18 mouse cellular contexts compared by ENCODE assay signal in genomic region chr4:62322684-62323083, GRCm38 (mm10). TPM values are rescaled to one million over a fixed set of nuclear protein-coding genes. Genes with fewer than 3 reads are reported as not detected.
DNase-seq lines count a peak whose midpoint lies in the region; ATAC-seq and TF ChIP-seq lines count a peak whose summit lies in the region.
"Had no signal": no experiment of that assay in that cellular context is flagged by ENCODE, and none has a peak within 500 bp of the region (broad histone marks: within the 10 kb centered on the region; RNA-seq: fewer than 3 reads in every experiment).

No protein-coding gene starts in this region.

- no peak for TF ChIP-seq EP300 in lung, postnatal 0 days (IDR thresholded peaks at IDR 0.05)

- H3K4me3 ChIP-seq in lung, postnatal 0 days (ENCODE audit: low read depth, low read length): no peak overlapping the region
- H3K4me3 ChIP-seq in G1E (ENCODE audit: low read depth, low read length): no peak overlapping the region
- H3K4me3 ChIP-seq: embryonic facial prominence, embryonic 10.5 days; erythroblast, embryonic 14.5 days; forebrain, embryonic 15.5 days; limb, embryonic 15.5 days; neural tube, embryonic 13.5 days had no signal

- DNase-seq in lung, postnatal 36 days: peak; percentile 49
- DNase-seq in lung, postnatal 0 days (ENCODE audit: low spot score): no peak
- DNase-seq in G1E (ENCODE audit: low spot score): no peak
- DNase-seq in c-Kit-positive CD71-negative TER-119-negative erythroid progenitor cells, embryonic 14.5 days (ENCODE audit: low read depth): peak; percentile 20
- DNase-seq in monocyte, adult 2 months (ENCODE audit: low read depth in 1 of 2, low spot score in 2 of 2): peak; percentile 53 to 61
- DNase-seq in retina, embryonic 14.5 days (ENCODE audit: low spot score): no peak
- no peak for DNase-seq in gastrocnemius, postnatal 4 days (ENCODE audit: low spot score in 2 of 2)
- DNase-seq: cerebellum, adult 9-11 months; lung, postnatal 10 days; retina, postnatal 1 day; thymus, postnatal 36 days had no signal

- no peaks in the 10 kb centered on the region for H3K27me3 ChIP-seq in lung, postnatal 0 days (replicated peaks; ENCODE audit: insufficient read depth, low read length)
- no peaks in the 10 kb centered on the region for H3K27me3 ChIP-seq in G1E (ENCODE audit: insufficient read depth, low read length)
- H3K27me3 ChIP-seq: forebrain, embryonic 15.5 days; limb, embryonic 15.5 days; neural tube, embryonic 13.5 days had no signal

- H3K36me3 ChIP-seq in lung, postnatal 0 days (ENCODE audit: insufficient read depth, low read length): peaks cover 50% of the 10 kb centered on the region
- H3K36me3 ChIP-seq in G1E (replicated peaks): peaks cover 99% of the 10 kb centered on the region

- no peaks in the 10 kb centered on the region for H3K9me3 ChIP-seq in lung, postnatal 0 days (ENCODE audit: low read length)
- H3K9me3 ChIP-seq in G1E (replicated peaks): no peaks in the 10 kb centered on the region
- H3K9me3 ChIP-seq: embryonic facial prominence, embryonic 10.5 days; forebrain, embryonic 15.5 days; limb, embryonic 15.5 days; neural tube, embryonic 13.5 days had no signal

- H3K4me1 ChIP-seq in lung, postnatal 0 days (ENCODE audit: insufficient read depth, low read depth, low read length): no peaks in the 10 kb centered on the region
- H3K4me1 ChIP-seq in G1E (ENCODE audit: insufficient read depth, low read depth, low read length): peaks cover 6% of the 10 kb centered on the region
- H3K4me1 ChIP-seq: embryonic facial prominence, embryonic 10.5 days; forebrain, embryonic 15.5 days; limb, embryonic 15.5 days; neural tube, embryonic 13.5 days had no signal

- H3K9ac ChIP-seq in lung, postnatal 0 days (replicated peaks; ENCODE audit: low read depth): no peak overlapping the region
- H3K9ac ChIP-seq: forebrain, embryonic 15.5 days; limb, embryonic 15.5 days; neural tube, embryonic 13.5 days had no signal

- no peak overlapping the region for H3K4me2 ChIP-seq in lung, postnatal 0 days (replicated peaks; ENCODE audit: low read depth, low read length)
- H3K4me2 ChIP-seq: forebrain, embryonic 15.5 days; limb, embryonic 15.5 days; neural tube, embryonic 13.5 days had no signal

- no peak for ATAC-seq in lung, postnatal 0 days
- ATAC-seq in G1E (ENCODE audit: extremely low read depth, insufficient number of reproducible peaks, low FRiP score, poor library complexity, severe bottlenecking): peak; percentile 49
- ATAC-seq in megakaryocyte-erythroid progenitor cell, adult 5-6 weeks (replicated peaks; ENCODE audit: low FRiP score, low TSS enrichment, poor library complexity, severe bottlenecking): no peak
- ATAC-seq: forebrain, embryonic 15.5 days had no signal

- 58% methylated on average over 3 of the region's 3 CpGs for WGBS in lung, postnatal 0 days

- no peak for TF ChIP-seq CTCF in lung, postnatal 0 days (IDR thresholded peaks at IDR 0.05)
- no peak for TF ChIP-seq CTCF in G1E (IDR thresholded peaks at IDR 0.05; ENCODE audit: low read depth, low read length)

- no peak overlapping the region for H3K27ac ChIP-seq in lung, postnatal 0 days (ENCODE audit: low read length)
- H3K27ac ChIP-seq: embryonic facial prominence, embryonic 10.5 days; forebrain, embryonic 15.5 days; kidney, postnatal 0 days; limb, embryonic 15.5 days; neural tube, embryonic 13.5 days had no signal

RNA-seq across cellular contexts. Expression of gene Fkbp15, which starts 37.7 kb away (rescaled TPM):
- polyA plus RNA-seq in lung, postnatal 0 days (2015; fragmentation: Nextera tagmentation; extraction: Ambion mirVana): 23.2 and 23.6 TPM in 2 replicates
- total RNA-seq in G1E (2014; fragmentation: Nextera tagmentation) (54.2 and 60.9 TPM in 2 replicates), G1E (2017) (60.0 and 60.3 TPM in 2 replicates)
- polyA plus RNA-seq in G1E (2012): 14.5 and 16.7 TPM in 2 replicates
- total RNA-seq in megakaryocyte-erythroid progenitor cell, adult 5-6 weeks (2014; fragmentation: Nextera tagmentation): 29.0 and 33.9 TPM in 2 replicates
- 37.6 and 48.6 TPM in 2 replicates for total RNA-seq in megakaryocyte-erythroid progenitor cell, adult 5-6 weeks (2017)
- 10 to 100 TPM; 26.7 to 28.5 TPM for total RNA-seq in gastrocnemius, postnatal 4 days (2021)

RNA-seq across cellular contexts. Expression of gene Slc31a1, which starts 37.8 kb away (rescaled TPM):
- 57.2 and 61.1 TPM in 2 replicates for polyA plus RNA-seq in lung, postnatal 0 days (2015; fragmentation: Nextera tagmentation; extraction: Ambion mirVana)
- total RNA-seq in G1E (2014; fragmentation: Nextera tagmentation): 46.4 and 47.5 TPM in 2 replicates
- 25.7 and 30.4 TPM in 2 replicates for total RNA-seq in G1E (2017)
- 2.2 and 3.4 TPM in 2 replicates for polyA plus RNA-seq in G1E (2012)
- 19.4 and 22.7 TPM in 2 replicates for total RNA-seq in megakaryocyte-erythroid progenitor cell, adult 5-6 weeks (2014; fragmentation: Nextera tagmentation)
- 19.7 and 21.2 TPM in 2 replicates for total RNA-seq in megakaryocyte-erythroid progenitor cell, adult 5-6 weeks (2017)
- 10 to 100 TPM; 17.7 to 18.8 TPM for total RNA-seq in gastrocnemius, postnatal 4 days (2021)

Comparison
In these comparisons a context has a peak if more than half of its experiments do, and no peak if none do; other contexts are left out.
1. DNase-seq: peak in lung, postnatal 36 days (single experiment), c-Kit-positive CD71-negative TER-119-negative erythroid progenitor cells, embryonic 14.5 days (single experiment) and monocyte, adult 2 months (2 of 2); none in lung, postnatal 0 days (single experiment), G1E (single experiment), retina, embryonic 14.5 days (single experiment) and gastrocnemius, postnatal 4 days (0 of 2).